ENCODE assay signal across 21 mouse cellular contexts in the genomic region with DNA sequence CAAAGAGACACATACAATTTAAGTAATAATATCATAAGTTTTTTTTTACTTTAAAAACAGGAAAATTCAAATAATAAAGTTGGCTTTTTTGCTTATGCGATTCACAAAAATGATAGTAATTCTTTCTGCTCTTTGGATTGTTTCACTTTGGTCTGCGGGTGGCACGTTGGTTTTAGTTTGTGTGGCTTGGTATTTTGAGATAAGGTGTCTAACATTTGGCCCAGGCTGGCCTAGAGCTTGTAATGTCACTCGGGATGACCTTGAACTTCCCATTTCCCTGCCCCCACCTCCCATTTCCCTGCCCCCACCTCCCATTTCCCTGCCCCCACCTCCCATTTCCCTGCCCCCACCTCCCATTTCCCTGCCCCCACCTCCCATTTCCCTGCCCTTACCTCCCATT.
"Had no signal": no experiment of that assay in that cellular context is flagged by ENCODE, and none has a peak within 500 bp of the region (broad histone marks: within the 10 kb centered on the region; RNA-seq: fewer than 3 reads in every experiment).

No protein-coding gene starts in this region.

- H3K4me2 ChIP-seq: liver, embryonic 15.5 days; lung, embryonic 14.5 days; midbrain, embryonic 12.5 days; neural tube, embryonic 13.5 days; neural tube, embryonic 15.5 days had no signal

- H3K36me3 ChIP-seq: liver, embryonic 15.5 days; midbrain, embryonic 10.5 days; midbrain, embryonic 12.5 days; neural tube, embryonic 13.5 days; neural tube, embryonic 15.5 days had no signal

- H3K27ac ChIP-seq: liver, embryonic 15.5 days; midbrain, embryonic 10.5 days; midbrain, embryonic 12.5 days; neural tube, embryonic 13.5 days; neural tube, embryonic 15.5 days had no signal

- H3K4me3 ChIP-seq: liver, embryonic 15.5 days; megakaryocyte, embryonic 14.5 days; midbrain, embryonic 10.5 days; midbrain, embryonic 12.5 days; myocyte; neural tube, embryonic 13.5 days; neural tube, embryonic 15.5 days had no signal

- H3K9ac ChIP-seq: liver, embryonic 15.5 days; lung, embryonic 14.5 days; midbrain, embryonic 12.5 days; neural tube, embryonic 13.5 days; neural tube, embryonic 15.5 days had no signal

- H3K27me3 ChIP-seq: liver, embryonic 15.5 days; megakaryocyte, embryonic 14.5 days; neural tube, embryonic 13.5 days; neural tube, embryonic 15.5 days had no signal

- H3K9me3 ChIP-seq: liver, embryonic 15.5 days; megakaryocyte, embryonic 14.5 days; midbrain, embryonic 10.5 days; midbrain, embryonic 12.5 days; neural tube, embryonic 13.5 days; neural tube, embryonic 15.5 days had no signal

- ATAC-seq: midbrain, embryonic 16.5 days had no signal

- DNase-seq: lung, adult 18-20 months; lung, embryonic 14.5 days; lung, postnatal 10 days; lung, postnatal 4 days; midbrain, embryonic 14.5 days; retina, postnatal 1 day; right cerebral cortex, adult 18-20 months; right cerebral cortex, postnatal 25 days; right cerebral cortex, postnatal 4 days; spleen, adult 18-20 months; thymus, adult 18-20 months; thymus, postnatal 14 days; thymus, postnatal 36 days had no signal
